Mouse (Mus musculus): ENCODE data around the gene Fam110a. TPM values are rescaled to one million over a fixed set of nuclear protein-coding genes. Genes with fewer than 3 reads are reported as not detected.

The Fam110a gene
- polyA plus RNA-seq, 1 experiment, result 19.9 TPM

DNA sequence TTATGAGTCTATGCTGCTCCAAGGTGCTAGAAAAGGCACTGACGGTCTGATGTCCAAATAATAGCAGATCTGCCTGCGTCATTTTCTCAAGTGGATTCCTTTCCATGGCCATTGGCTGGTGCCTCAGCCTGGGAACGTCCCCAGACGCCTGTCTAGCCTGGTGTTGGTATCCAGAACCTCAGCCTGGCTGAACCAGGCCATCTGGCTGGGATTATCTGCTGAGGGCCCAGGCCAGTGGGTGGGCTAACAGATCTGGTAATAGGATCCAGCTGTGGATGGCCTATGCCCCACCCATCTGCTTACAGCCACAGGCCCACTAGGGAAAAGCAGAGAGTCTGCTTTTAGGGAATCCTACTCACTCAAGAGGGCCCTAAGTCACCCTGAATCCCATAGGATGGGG lies 58.4 kb downstream of the Fam110a start:
- no peak for TF ChIP-seq POLR2A (IDR thresholded peaks at IDR 0.05; ENCODE audit: borderline replicate concordance, low read depth, low read length)
- no peak for TF ChIP-seq CTCF (IDR thresholded peaks at IDR 0.05; ENCODE audit: low read depth, low read length)
- Histone ChIP-seq H3K4me3 (ENCODE audit: insufficient read depth, low read length) (no peak overlapping the region), H3K4me1 (ENCODE audit: control insufficient read depth, insufficient read depth, low read length) (no peaks in the 10 kb centered on the region), H3K27ac (ENCODE audit: insufficient read depth, low read depth, low read length) (no peak overlapping the region)

DNA sequence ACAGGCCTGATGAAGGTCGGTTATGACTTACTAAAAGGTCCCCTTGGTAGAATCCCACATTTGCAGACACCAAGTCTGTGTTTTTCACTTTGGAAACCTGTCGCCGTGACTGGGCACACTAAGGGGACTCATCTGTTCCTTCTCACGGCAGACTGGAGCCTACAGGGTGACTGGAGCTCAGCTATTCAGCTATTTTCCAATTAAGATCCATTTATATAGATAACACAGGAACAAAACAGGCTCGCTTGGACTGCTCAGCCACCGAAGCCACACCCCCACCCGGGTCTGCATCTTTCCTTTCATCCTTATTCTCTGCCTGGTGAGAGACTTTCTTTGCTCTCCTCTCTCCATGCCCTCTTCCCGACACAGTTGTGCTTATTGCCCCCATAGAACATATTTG lies 59.0 kb downstream of the Fam110a start:
- no peak overlapping the region for H3K27ac ChIP-seq (ENCODE audit: insufficient read depth, low read depth, low read length)
- TF ChIP-seq CTCF (IDR thresholded peaks at IDR 0.05; ENCODE audit: low read depth, low read length), result no peak
- TF ChIP-seq POLR2A (IDR thresholded peaks at IDR 0.05; ENCODE audit: borderline replicate concordance, low read depth, low read length), result no peak
- H3K4me3 ChIP-seq (ENCODE audit: insufficient read depth, low read length), result no peak overlapping the region
- no peaks in the 10 kb centered on the region for H3K4me1 ChIP-seq (ENCODE audit: control insufficient read depth, insufficient read depth, low read length)

Other genes starting within 250 kb of the Fam110a start
- 28.5 and 28.9 TPM in 2 replicates for gene Psmf1, start 236.0 kb downstream of the Fam110a start, polyA plus RNA-seq (2012; ENCODE audit: insufficient read depth, insufficient read length, missing spikeins)
- gene Rspo4, start 137.3 kb downstream of the Fam110a start, polyA plus RNA-seq (2012; ENCODE audit: insufficient read depth, insufficient read length, missing spikeins), result not detected in 2 replicates
- not detected in 2 replicates for gene Angpt4, start 69.0 kb downstream of the Fam110a start, polyA plus RNA-seq (2012; ENCODE audit: insufficient read depth, insufficient read length, missing spikeins)
- 0.83 and 1.4 TPM in 2 replicates for gene Slc52a3, start 16.3 kb upstream of the Fam110a start, polyA plus RNA-seq (2012; ENCODE audit: insufficient read depth, insufficient read length, missing spikeins)
- not detected in 2 replicates for gene Scrt2, start 101.3 kb upstream of the Fam110a start, polyA plus RNA-seq (2012; ENCODE audit: insufficient read depth, insufficient read length, missing spikeins)
- gene Srxn1, start 125.3 kb upstream of the Fam110a start, polyA plus RNA-seq (2012; ENCODE audit: insufficient read depth, insufficient read length, missing spikeins), result 50.2 and 54.5 TPM in 2 replicates
- not detected in 2 replicates for gene Tcf15, start 163.3 kb upstream of the Fam110a start, polyA plus RNA-seq (2012; ENCODE audit: insufficient read depth, insufficient read length, missing spikeins)
- gene Csnk2a1, start 246.6 kb upstream of the Fam110a start, polyA plus RNA-seq (2012; ENCODE audit: insufficient read depth, insufficient read length, missing spikeins), result 73.6 and 75.1 TPM in 2 replicates